Mouse (Mus musculus): ENCODE measurements around the gene Nckap5.
"Not testable (repeated sequence)": the region's sequence is repeated elsewhere in the genome, so short reads cannot be mapped to it uniquely, and the experiment has no call there.

Gene Nckap5

GRCm38 (mm10) chr1:126830031-126830927 lies at the start of gene Nckap5:
TSS of gene Nckap5 (minus strand) at chr1:126830799.
- DNase-seq (ENCODE audit: low spot score), result peak; percentile 67

- no peak for DNase-seq (ENCODE audit: low spot score)
Observed at GRCm38 (mm10) chr1:126877495-126877894, 46.9 kb upstream of the Nckap5 start.

GRCm38 (mm10) chr1:126868372-126868771 lies 37.8 kb upstream of the Nckap5 start:
- no peak for DNase-seq (ENCODE audit: low spot score)

- no peak for DNase-seq (ENCODE audit: low spot score)
Observed at GRCm38 (mm10) chr1:126867912-126868311, 37.3 kb upstream of the Nckap5 start.

GRCm38 (mm10) chr1:126865591-126866086 lies 35.0 kb upstream of the Nckap5 start:
- peak; percentile 39 for DNase-seq (ENCODE audit: low spot score)

GRCm38 (mm10) chr1:126861816-126862215 lies 31.2 kb upstream of the Nckap5 start:
- DNase-seq (ENCODE audit: low spot score), result peak; percentile 68

- no peak for DNase-seq (ENCODE audit: low spot score)
Observed at GRCm38 (mm10) chr1:126860537-126860936, 29.9 kb upstream of the Nckap5 start.

GRCm38 (mm10) chr1:126849481-126849880 lies 18.9 kb upstream of the Nckap5 start:
- DNase-seq (ENCODE audit: low spot score), result no peak

- DNase-seq (ENCODE audit: low spot score), result no peak
Observed at GRCm38 (mm10) chr1:126846317-126846716, 15.7 kb upstream of the Nckap5 start.

- no peak for DNase-seq (ENCODE audit: low spot score)
Observed at GRCm38 (mm10) chr1:126832885-126833284, 2.3 kb upstream of the Nckap5 start.

GRCm38 (mm10) chr1:126829031-126829430 lies 1.6 kb downstream of the Nckap5 start:
- no peak for DNase-seq (ENCODE audit: low spot score)

GRCm38 (mm10) chr1:126824841-126825240 lies 5.8 kb downstream of the Nckap5 start:
- no peak for DNase-seq (ENCODE audit: low spot score)

GRCm38 (mm10) chr1:126822246-126822645 lies 8.4 kb downstream of the Nckap5 start:
- DNase-seq (ENCODE audit: low spot score), result no peak

GRCm38 (mm10) chr1:126817381-126818034 lies 13.1 kb downstream of the Nckap5 start:
- peak; percentile 43 for DNase-seq (ENCODE audit: low spot score)

- no peak for DNase-seq (ENCODE audit: low spot score)
Observed at GRCm38 (mm10) chr1:126806994-126807611, 23.5 kb downstream of the Nckap5 start.

- DNase-seq (ENCODE audit: low spot score), result no peak
Observed at GRCm38 (mm10) chr1:126806548-126806947, 24.1 kb downstream of the Nckap5 start.

GRCm38 (mm10) chr1:126802405-126802804 lies 28.2 kb downstream of the Nckap5 start:
- DNase-seq (ENCODE audit: low spot score), result no peak

GRCm38 (mm10) chr1:126801706-126802105 lies 28.9 kb downstream of the Nckap5 start:
- DNase-seq (ENCODE audit: low spot score), result no peak

- DNase-seq (ENCODE audit: low spot score), result peak; percentile 31
Observed at GRCm38 (mm10) chr1:126799379-126799798, 31.2 kb downstream of the Nckap5 start.

- not testable (repeated sequence) for DNase-seq (ENCODE audit: low spot score)
Observed at GRCm38 (mm10) chr1:126780354-126780941, 50.2 kb downstream of the Nckap5 start.

- not testable (repeated sequence) for DNase-seq (ENCODE audit: low spot score)
Observed at GRCm38 (mm10) chr1:126773947-126774346, 56.7 kb downstream of the Nckap5 start.

GRCm38 (mm10) chr1:126766971-126767370 lies 63.6 kb downstream of the Nckap5 start:
- DNase-seq (ENCODE audit: low spot score), result no peak
